10 mouse cellular contexts compared by ENCODE assay signal in the genomic region with DNA sequence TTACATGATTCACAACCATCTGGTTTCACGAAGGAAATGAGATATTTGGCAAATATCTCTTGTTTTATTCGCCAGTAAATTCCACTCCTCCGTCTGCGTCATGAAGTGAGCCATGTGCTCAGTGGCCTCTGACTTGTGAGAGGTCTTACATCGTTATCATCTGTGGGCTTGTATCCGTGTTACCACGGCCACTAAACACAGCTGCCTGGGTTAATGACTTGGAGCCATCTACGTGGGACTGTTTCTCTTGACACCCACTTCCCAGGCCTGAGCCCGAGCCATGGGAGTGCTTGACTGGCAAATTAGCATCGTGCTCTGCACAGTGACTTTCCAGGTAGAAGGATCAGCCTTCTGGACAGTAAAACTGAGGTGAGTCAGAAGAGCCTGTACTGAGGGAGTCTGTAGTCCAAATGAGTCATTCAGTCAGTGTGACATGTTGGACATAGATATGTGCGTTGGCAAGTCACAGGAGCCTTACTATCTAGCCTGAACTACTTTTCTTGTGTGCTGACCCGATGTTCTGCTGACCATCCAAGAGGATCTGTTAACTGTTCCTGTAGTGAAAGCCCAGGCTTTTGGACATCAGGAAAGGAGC.
DNase-seq lines count a peak whose midpoint lies in the region; ATAC-seq and TF ChIP-seq lines count a peak whose summit lies in the region.
"Had no signal": no experiment of that assay in that cellular context is flagged by ENCODE, and none has a peak within 500 bp of the region (broad histone marks: within the 10 kb centered on the region; RNA-seq: fewer than 3 reads in every experiment).

No protein-coding gene starts in this region.

- H3K27me3 ChIP-seq in cerebellum, adult 2 months (ENCODE audit: control insufficient read depth, insufficient read depth, low read length), result no peaks in the 10 kb centered on the region
- H3K27me3 ChIP-seq in kidney, postnatal 0 days (ENCODE audit: insufficient read depth, low read length), result no peaks in the 10 kb centered on the region
- H3K27me3 ChIP-seq in liver, embryonic 12.5 days (replicated peaks), result no peaks in the 10 kb centered on the region
- H3K27me3 ChIP-seq: liver, embryonic 13.5 days had no signal

- no peak for TF ChIP-seq CTCF in cerebellum, adult 2 months (IDR thresholded peaks at IDR 0.05; ENCODE audit: borderline replicate concordance, insufficient read depth, low read depth, low read length)
- TF ChIP-seq CTCF in kidney, postnatal 0 days (IDR thresholded peaks at IDR 0.05; ENCODE audit: low read depth), result no peak

- 58% methylated on average over 12 of the region's 12 CpGs for WGBS in cerebellum, adult 2 months
- WGBS in kidney, postnatal 0 days, result 41% methylated on average over 12 of the region's 12 CpGs
- WGBS in liver, embryonic 12.5 days (ENCODE audit: insufficient replicate concordance), result 65% methylated on average over 12 of the region's 12 CpGs

- H3K4me2 ChIP-seq in kidney, postnatal 0 days (ENCODE audit: low read length), result no peak overlapping the region
- H3K4me2 ChIP-seq in liver, embryonic 12.5 days, result no peak overlapping the region
- H3K4me2 ChIP-seq: liver, embryonic 13.5 days had no signal

- no peaks in the 10 kb centered on the region for H3K9me3 ChIP-seq in kidney, postnatal 0 days (replicated peaks; ENCODE audit: low read length)
- no peaks in the 10 kb centered on the region for H3K9me3 ChIP-seq in liver, embryonic 12.5 days (replicated peaks)
- H3K9me3 ChIP-seq: liver, embryonic 13.5 days had no signal

- peak; percentile 25 to 54 for DNase-seq in cerebellum, adult 2 months
- DNase-seq in cerebellum, adult 11 months, result no peak
- DNase-seq in 3T3-L1 (ENCODE audit: low read depth, low spot score), result peak; percentile 55
- DNase-seq in gastrocnemius, postnatal 10 days, result peak; percentile 20
- DNase-seq in kidney, postnatal 0 days (ENCODE audit: low spot score), result peak; percentile 22
- no peak for DNase-seq in spleen, postnatal 36 days (ENCODE audit: low spot score in 2 of 2)
- DNase-seq in adrenal gland, postnatal 36 days, result no peak
- DNase-seq: liver, embryonic 13.5 days had no signal

- no peaks in the 10 kb centered on the region for H3K36me3 ChIP-seq in kidney, postnatal 0 days (ENCODE audit: insufficient read depth, low read length)
- H3K36me3 ChIP-seq in liver, embryonic 12.5 days, result no peaks in the 10 kb centered on the region
- H3K36me3 ChIP-seq: liver, embryonic 13.5 days had no signal

- no peak for TF ChIP-seq POLR2A in cerebellum, adult 2 months (IDR thresholded peaks at IDR 0.05; ENCODE audit: borderline replicate concordance, insufficient read depth, low read length)

- no peak overlapping the region for H3K27ac ChIP-seq in cerebellum, adult 2 months (ENCODE audit: insufficient read depth, low read length)
- no peak overlapping the region for H3K27ac ChIP-seq in kidney, postnatal 0 days
- H3K27ac ChIP-seq in liver, embryonic 12.5 days, result no peak overlapping the region
- H3K27ac ChIP-seq: liver, embryonic 13.5 days had no signal

- no peak overlapping the region for H3K4me3 ChIP-seq in cerebellum, adult 2 months (replicated peaks; ENCODE audit: insufficient read depth, low read depth, low read length)
- no peak overlapping the region for H3K4me3 ChIP-seq in kidney, postnatal 0 days (replicated peaks; ENCODE audit: low read depth, low read length)
- H3K4me3 ChIP-seq in liver, embryonic 12.5 days, result no peak overlapping the region
- H3K4me3 ChIP-seq: liver, embryonic 13.5 days had no signal

- ATAC-seq in kidney, postnatal 0 days (replicated peaks; ENCODE audit: low FRiP score, low read depth), result no peak
- no peak for ATAC-seq in liver, embryonic 12.5 days
- ATAC-seq: midbrain, embryonic 16.5 days had no signal

- peaks cover 12% of the 10 kb centered on the region for H3K4me1 ChIP-seq in cerebellum, adult 2 months (ENCODE audit: control insufficient read depth, insufficient read depth, low read length)
- H3K4me1 ChIP-seq in kidney, postnatal 0 days (replicated peaks; ENCODE audit: insufficient read depth, low read length), result peaks cover 7% of the 10 kb centered on the region; the same call in 1 of the 2 replicates
- no peaks in the 10 kb centered on the region for H3K4me1 ChIP-seq in liver, embryonic 12.5 days
- H3K4me1 ChIP-seq: liver, embryonic 13.5 days had no signal

- no peak overlapping the region for H3K9ac ChIP-seq in kidney, postnatal 0 days (ENCODE audit: low read depth, low read length)
- no peak overlapping the region for H3K9ac ChIP-seq in liver, embryonic 12.5 days
- H3K9ac ChIP-seq: liver, embryonic 13.5 days had no signal

Comparison
In these comparisons a context has a peak if more than half of its experiments do, and no peak if none do; other contexts are left out.
1. DNase-seq: peak in cerebellum, adult 2 months (2 of 2), 3T3-L1 (single experiment), gastrocnemius, postnatal 10 days (single experiment) and kidney, postnatal 0 days (single experiment); none in cerebellum, adult 11 months (single experiment), spleen, postnatal 36 days (0 of 2) and adrenal gland, postnatal 36 days (0 of 2).